Mouse (Mus musculus) gastrocnemius, postnatal 4 days (tissue): ENCODE data around the gene Ttll7. TPM values are rescaled to one million over a fixed set of nuclear protein-coding genes. Genes with fewer than 3 reads are reported as not detected.
A peak's percentile ranks its signal among the peaks of the same experiment; 100 is the strongest.

Experiments
- DNase-seq, 2 experiments: peaks; one replicate each; pipeline ENCODE4 v3.0.0; 2021 to 2022; ENCODE audit warnings: low spot score in 2 of 2, mixed read lengths in 2 of 2
- total RNA-seq, 2 experiments: library from RNA; stranded (reverse); gene quantifications; 2 replicates each; pipeline ENCODE4 v1.2.3; 2021

Ttll7 gene
- total RNA-seq, 2 experiments from 2014 or later, result 7.7 to 9.2 TPM

GRCm38 (mm10) chr3:146908922-146909321, 56.8 kb downstream of the Ttll7 start:
- no peak for DNase-seq

- no peak for DNase-seq
Measured at GRCm38 (mm10) chr3:146913107-146913506, 60.9 kb downstream of the Ttll7 start.

GRCm38 (mm10) chr3:146914798-146915197, 62.6 kb downstream of the Ttll7 start:
- DNase-seq, result peak; percentile 57 to 84

GRCm38 (mm10) chr3:146917891-146918290, 65.7 kb downstream of the Ttll7 start:
- no peak for DNase-seq

GRCm38 (mm10) chr3:146918323-146918722, 66.2 kb downstream of the Ttll7 start:
- no peak for DNase-seq

GRCm38 (mm10) chr3:146927311-146928015, 75.3 kb downstream of the Ttll7 start:
- no peak for DNase-seq

GRCm38 (mm10) chr3:146928141-146928540, 76.0 kb downstream of the Ttll7 start:
- DNase-seq, result no peak

- no peak for DNase-seq
Measured at GRCm38 (mm10) chr3:146929011-146929410, 76.8 kb downstream of the Ttll7 start.

- no peak for DNase-seq
Measured at GRCm38 (mm10) chr3:146931190-146931589, 79.0 kb downstream of the Ttll7 start.

- DNase-seq, result no peak
Measured at GRCm38 (mm10) chr3:146932506-146932905, 80.3 kb downstream of the Ttll7 start.

GRCm38 (mm10) chr3:146936888-146937287, 84.7 kb downstream of the Ttll7 start:
- no peak for DNase-seq

- no peak for DNase-seq
Measured at GRCm38 (mm10) chr3:146939391-146940250, 87.5 kb downstream of the Ttll7 start.

- no peak for DNase-seq
Measured at GRCm38 (mm10) chr3:146943101-146943500, 90.9 kb downstream of the Ttll7 start.

GRCm38 (mm10) chr3:146945342-146945741, 93.2 kb downstream of the Ttll7 start:
- no peak for DNase-seq

- peak in 1 of 2 experiments; percentile 48 for DNase-seq
Measured at GRCm38 (mm10) chr3:146945887-146946286, 93.7 kb downstream of the Ttll7 start.

GRCm38 (mm10) chr3:146946641-146947040, 94.5 kb downstream of the Ttll7 start:
- no peak for DNase-seq

GRCm38 (mm10) chr3:146956792-146957191, 104.6 kb downstream of the Ttll7 start:
- DNase-seq, result no peak

GRCm38 (mm10) chr3:146962838-146963237, 110.7 kb downstream of the Ttll7 start:
- no peak for DNase-seq

- DNase-seq, result no peak
Measured at GRCm38 (mm10) chr3:146964384-146964783, 112.2 kb downstream of the Ttll7 start.

- DNase-seq, result no peak
Measured at GRCm38 (mm10) chr3:146967242-146967641, 115.1 kb downstream of the Ttll7 start.

- no peak for DNase-seq
Measured at GRCm38 (mm10) chr3:146967834-146968233, 115.7 kb downstream of the Ttll7 start.

GRCm38 (mm10) chr3:146978272-146978671, 126.1 kb downstream of the Ttll7 start:
- no peak for DNase-seq
